Mouse (Mus musculus) heart, embryonic 11.5 days (tissue): Measurements from ENCODE around the gene Tigit. TPM values are rescaled to one million over a fixed set of nuclear protein-coding genes. Genes with fewer than 3 reads are reported as not detected.
A peak's percentile ranks its signal among the peaks of the same experiment; 100 is the strongest.

Experiments
- ATAC-seq: fragments of 200-750 bp; cut with Nextera tagmentation; replicated peaks from 2 replicates; pipeline ENCODE4 v1.8.0; 2017; ENCODE audit warnings: moderate library complexity; ENCODE audit not compliant: insufficient number of reproducible peaks, low FRiP score, low TSS enrichment
- H3K27ac ChIP-seq: fragments of 300-500 bp; sonication (generic); 2 replicates; pipeline ENCODE4 v1.5.1; 2014; ENCODE audit warnings: mild to moderate bottlenecking, low read depth, low read length
- H3K27me3 ChIP-seq: fragments of 300-500 bp; sonication (generic); 2 replicates; pipeline ENCODE4 v1.6.1; 2014; ENCODE audit warnings: mild to moderate bottlenecking, low read length, mixed read lengths; ENCODE audit not compliant: control insufficient read depth, insufficient read depth
- H3K36me3 ChIP-seq: fragments of 300-500 bp; sonication (generic); 2 replicates; pipeline ENCODE4 v1.6.1; 2014; ENCODE audit warnings: mild to moderate bottlenecking, low read length, moderate library complexity, mixed read lengths; ENCODE audit not compliant: control insufficient read depth, insufficient read depth
- H3K4me1 ChIP-seq: fragments of 300-500 bp; sonication (generic); 2 replicates; pipeline ENCODE4 v1.6.1; 2014; ENCODE audit warnings: low read length; ENCODE audit not compliant: control insufficient read depth, insufficient read depth
- H3K4me2 ChIP-seq: fragments of 300-500 bp; sonication (generic); 2 replicates; pipeline ENCODE4 v1.6.1; 2014; ENCODE audit warnings: mild to moderate bottlenecking, moderate library complexity
- H3K4me3 ChIP-seq: fragments of 300-500 bp; sonication (generic); 2 replicates; pipeline ENCODE4 v1.5.1; 2014; ENCODE audit warnings: low read depth, low read length
- H3K9ac ChIP-seq: fragments of 300-500 bp; sonication (generic); 2 replicates; pipeline ENCODE4 v1.6.1; 2014; ENCODE audit warnings: mild to moderate bottlenecking, low read depth, low read length, moderate library complexity
- H3K9me3 ChIP-seq: fragments of 300-500 bp; sonication (generic); replicated peaks from 2 replicates; pipeline ENCODE4 v1.6.1; 2016; ENCODE audit warnings: low read length; ENCODE audit not compliant: control insufficient read depth
- WGBS: fragments of 180-500 bp; shearing (Covaris S2); extraction: QIAGEN DNeasy Blood & Tissue Kit; methylation state at CpG from one replicate; pipeline ENCODE4 v1.1.7; 2014; ENCODE audit not compliant: insufficient replicate concordance; 5-methylcytosine and 5-hydroxymethylcytosine counted together
- polyA plus RNA-seq: library from polyadenylated mRNA; unstranded; fragments of >200 nt; fragmentation: Nextera tagmentation; extraction: Ambion mirVana; gene quantifications from 2 replicates; pipeline ENCODE4 v1.2.1, GENCODE M21; 2014

The Tigit gene
- polyA plus RNA-seq = not detected in 2 replicates

GRCm38 (mm10) chr16:43663978-43664579 lies at the start of gene Tigit:
Gene Tigit (minus strand): TSS chr16:43664146.
- no peaks in the 10 kb centered on the region for H3K27me3 ChIP-seq
- H3K4me3 ChIP-seq = no peak within 1 kb of the TSS
- H3K27ac ChIP-seq = no peak within 1 kb of the TSS
- H3K9ac ChIP-seq = no peak within 1 kb of the TSS
- H3K9me3 ChIP-seq = no peaks in the 10 kb centered on the region
- no peaks in the 10 kb centered on the region for H3K36me3 ChIP-seq
- H3K4me2 ChIP-seq = no peak within 1 kb of the TSS
- ATAC-seq = peak; percentile 59; the same call in 1 of the 2 replicates
- no peaks in the 10 kb centered on the region for H3K4me1 ChIP-seq
- 54% methylated on average over 7 of the region's 7 CpGs for WGBS

- Histone ChIP-seq H3K9me3 (no peaks in the 10 kb centered on the region), H3K9ac (no peak overlapping the region), H3K4me1 (peaks cover 13% of the 10 kb centered on the region), H3K27ac (no peak overlapping the region), H3K36me3 (no peaks in the 10 kb centered on the region), H3K27me3 (no peaks in the 10 kb centered on the region), H3K4me3 (no peak overlapping the region), H3K4me2 (no peak overlapping the region)
- WGBS = 92% methylated on average over 7 of the region's 7 CpGs
- no peak for ATAC-seq
Measured at GRCm38 (mm10) chr16:43711361-43711760, 47.4 kb upstream of the Tigit start.

GRCm38 (mm10) chr16:43710651-43711050 lies 46.7 kb upstream of the Tigit start:
- no peak for ATAC-seq
- 61% methylated on average over 11 of the region's 11 CpGs for WGBS
- H3K4me2 ChIP-seq = no peak overlapping the region

GRCm38 (mm10) chr16:43710134-43710475 lies 46.2 kb upstream of the Tigit start:
- Histone ChIP-seq H3K36me3 (no peaks in the 10 kb centered on the region), H3K9ac (no peak overlapping the region), H3K4me3 (no peak overlapping the region), H3K4me2 (no peak overlapping the region), H3K27me3 (no peaks in the 10 kb centered on the region), H3K4me1 (peaks cover 13% of the 10 kb centered on the region), H3K27ac (no peak overlapping the region), H3K9me3 (no peaks in the 10 kb centered on the region)
- 60% methylated on average over 6 of the region's 6 CpGs for WGBS
- no peak for ATAC-seq

More at GRCm38 (mm10) chr16:43710651-43711050, 46.7 kb upstream of the Tigit start:
- Histone ChIP-seq H3K9ac (no peak overlapping the region), H3K36me3 (no peaks in the 10 kb centered on the region), H3K9me3 (no peaks in the 10 kb centered on the region), H3K4me1 (peaks cover 13% of the 10 kb centered on the region), H3K4me3 (no peak overlapping the region), H3K27ac (no peak overlapping the region), H3K27me3 (no peaks in the 10 kb centered on the region)

- no peaks in the 10 kb centered on the region for H3K27me3 ChIP-seq
- WGBS = 34% methylated on average over 9 of the region's 9 CpGs
- no peaks in the 10 kb centered on the region for H3K36me3 ChIP-seq
- H3K27ac ChIP-seq = no peak overlapping the region
- H3K4me3 ChIP-seq = no peak overlapping the region
- peaks cover 13% of the 10 kb centered on the region for H3K4me1 ChIP-seq
- H3K9ac ChIP-seq = no peak overlapping the region
- ATAC-seq = no peak
- no peaks in the 10 kb centered on the region for H3K9me3 ChIP-seq
- peak overlapping the region; percentile 47 for H3K4me2 ChIP-seq
Measured at GRCm38 (mm10) chr16:43709432-43710133, 45.6 kb upstream of the Tigit start.

GRCm38 (mm10) chr16:43709062-43709413 lies 45.1 kb upstream of the Tigit start:
- Histone ChIP-seq H3K27me3 (no peaks in the 10 kb centered on the region), H3K27ac (no peak overlapping the region), H3K9me3 (no peaks in the 10 kb centered on the region), H3K4me1 (peaks cover 13% of the 10 kb centered on the region), H3K36me3 (no peaks in the 10 kb centered on the region), H3K4me3 (no peak overlapping the region), H3K4me2 (peak overlapping the region; percentile 47), H3K9ac (no peak overlapping the region)
- 32% methylated on average over 15 of the region's 15 CpGs for WGBS
- ATAC-seq = no peak

- WGBS = 59% methylated on average over 13 of the region's 13 CpGs
- no peaks in the 10 kb centered on the region for H3K27me3 ChIP-seq
- ATAC-seq = no peak
- H3K4me1 ChIP-seq = peaks cover 13% of the 10 kb centered on the region
- H3K9ac ChIP-seq = no peak overlapping the region
- H3K36me3 ChIP-seq = no peaks in the 10 kb centered on the region
- no peak overlapping the region for H3K27ac ChIP-seq
- no peak overlapping the region for H3K4me3 ChIP-seq
- H3K4me2 ChIP-seq = peak overlapping the region; percentile 47
- no peaks in the 10 kb centered on the region for H3K9me3 ChIP-seq
Measured at GRCm38 (mm10) chr16:43708335-43709061, 44.6 kb upstream of the Tigit start.

- Histone ChIP-seq H3K27me3 (no peaks in the 10 kb centered on the region), H3K27ac (peak overlapping the region; percentile 71), H3K36me3 (no peaks in the 10 kb centered on the region), H3K4me2 (peak overlapping the region; percentile 44), H3K9ac (no peak overlapping the region), H3K4me1 (peaks cover 5% of the 10 kb centered on the region; the same call in 1 of the 2 replicates), H3K4me3 (no peak overlapping the region), H3K9me3 (no peaks in the 10 kb centered on the region)
- peak; percentile 85 for ATAC-seq
- WGBS = 35% methylated on average over 14 of the region's 14 CpGs
Measured at GRCm38 (mm10) chr16:43701765-43702504, 38.0 kb upstream of the Tigit start.
